Mouse (Mus musculus): Measurements from ENCODE around the gene Cyth4. TPM values are rescaled to one million over a fixed set of nuclear protein-coding genes. Genes with fewer than 3 reads are reported as not detected.

Cyth4 gene
- total and polyA plus RNA-seq, 2 experiments from 2014 or later = 2.8 to 6.0 TPM

DNA sequence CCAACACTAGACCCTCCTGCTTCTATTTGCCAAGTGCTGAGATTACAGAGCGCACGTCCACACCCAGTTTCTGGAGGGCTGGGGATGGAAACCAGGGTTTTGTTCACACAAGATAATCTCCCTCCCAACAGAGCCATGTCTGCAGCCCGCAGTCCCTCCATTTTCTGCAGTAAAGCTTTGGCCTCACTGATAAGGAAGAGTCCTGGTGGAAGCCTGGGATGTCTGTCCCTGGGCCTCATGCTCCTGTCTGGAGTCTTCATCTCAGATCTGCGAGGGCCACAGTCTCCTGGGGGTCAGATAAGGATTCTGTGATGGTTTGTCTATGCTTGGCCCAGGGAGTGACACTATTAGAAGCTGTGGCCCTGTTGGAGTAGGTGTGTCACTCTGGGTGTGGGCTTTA, 8.8 kb upstream of the Cyth4 start:
- no peak for ATAC-seq (ENCODE audit: insufficient read depth, low read depth)
- Histone ChIP-seq H3K27me3 (ENCODE audit: control insufficient read depth, insufficient read depth, low read length) (no peaks in the 10 kb centered on the region), H3K27ac (ENCODE audit: low read depth) (no peak overlapping the region), H3K9me3 (replicated peaks; ENCODE audit: control insufficient read depth, low read length) (no peaks in the 10 kb centered on the region; the same call in 1 of the 2 replicates), H3K36me3 (replicated peaks; ENCODE audit: control insufficient read depth, insufficient read depth, low read length) (no peaks in the 10 kb centered on the region), H3K4me3 (ENCODE audit: low read depth, low read length) (no peak overlapping the region), H3K9ac (replicated peaks; ENCODE audit: low read depth, low read length) (no peak overlapping the region), H3K4me2 (ENCODE audit: low read depth, low read length) (no peak overlapping the region), H3K4me1 (ENCODE audit: control insufficient read depth, insufficient read depth) (no peaks in the 10 kb centered on the region)
- 64% methylated on average over 4 of the region's 4 CpGs for WGBS
- TF ChIP-seq CTCF (IDR thresholded peaks at IDR 0.05; ENCODE audit: low read depth) (no peak), EP300 (IDR thresholded peaks at IDR 0.05; ENCODE audit: low read depth) (no peak)
- DNase-seq (ENCODE audit: low spot score) = no peak

DNA sequence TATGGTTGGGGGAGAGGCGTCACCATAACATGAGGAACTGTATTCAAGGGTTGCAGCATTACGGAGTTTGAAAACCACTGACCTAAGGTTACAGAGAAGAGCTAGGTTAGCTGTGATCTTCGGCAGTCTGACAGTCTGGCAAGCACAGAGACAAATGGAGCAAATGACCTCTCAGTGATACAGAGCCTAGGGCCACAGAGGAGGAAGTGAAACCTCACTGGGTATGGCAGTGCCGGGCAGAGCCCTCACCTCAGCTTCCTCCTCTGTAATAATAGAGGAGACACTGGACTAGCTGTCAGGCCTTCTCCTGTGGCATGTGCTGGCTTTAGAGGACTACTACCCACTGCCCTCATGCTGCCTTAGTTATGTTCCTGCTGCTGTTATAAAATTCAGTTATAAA, 7.9 kb upstream of the Cyth4 start:
- Histone ChIP-seq H3K4me3 (ENCODE audit: low read depth, low read length) (no peak overlapping the region), H3K27ac (ENCODE audit: low read depth) (no peak overlapping the region), H3K27me3 (ENCODE audit: control insufficient read depth, insufficient read depth, low read length) (no peaks in the 10 kb centered on the region), H3K9ac (replicated peaks; ENCODE audit: low read depth, low read length) (no peak overlapping the region), H3K4me1 (ENCODE audit: control insufficient read depth, insufficient read depth) (no peaks in the 10 kb centered on the region), H3K9me3 (replicated peaks; ENCODE audit: control insufficient read depth, low read length) (no peaks in the 10 kb centered on the region; the same call in 1 of the 2 replicates), H3K36me3 (replicated peaks; ENCODE audit: control insufficient read depth, insufficient read depth, low read length) (no peaks in the 10 kb centered on the region), H3K4me2 (ENCODE audit: low read depth, low read length) (no peak overlapping the region)
- 72% methylated on average over 4 of the region's 4 CpGs for WGBS
- no peak for TF ChIP-seq CTCF (IDR thresholded peaks at IDR 0.05; ENCODE audit: low read depth)
- DNase-seq (ENCODE audit: low spot score) (no peak), ATAC-seq (ENCODE audit: insufficient read depth, low read depth) (no peak)

DNA sequence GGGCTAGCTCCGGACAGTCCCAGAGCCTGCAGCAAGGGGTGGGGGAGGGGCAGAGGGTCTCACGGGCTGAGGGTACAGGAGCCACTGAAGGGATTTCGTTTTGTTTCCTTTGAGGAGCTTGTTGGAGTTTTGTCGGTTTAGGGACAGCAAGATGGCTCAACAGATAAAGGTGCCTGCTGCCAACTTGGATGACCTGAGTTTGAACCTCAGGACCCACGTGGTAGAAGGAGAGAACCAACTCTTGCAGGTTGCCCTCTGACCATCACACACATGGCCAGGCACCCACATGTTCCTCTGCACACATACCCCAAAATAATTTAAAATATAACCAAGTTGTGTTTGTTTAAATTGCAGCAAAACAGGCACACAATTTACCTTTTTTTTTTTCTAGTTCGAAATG, 6.9 kb upstream of the Cyth4 start:
- no peak overlapping the region for H3K4me2 ChIP-seq (ENCODE audit: low read depth, low read length)
- DNase-seq (ENCODE audit: low spot score) = no peak
- no peak overlapping the region for H3K27ac ChIP-seq (ENCODE audit: low read depth)
- H3K36me3 ChIP-seq (replicated peaks; ENCODE audit: control insufficient read depth, insufficient read depth, low read length) = no peaks in the 10 kb centered on the region
- H3K4me3 ChIP-seq (ENCODE audit: low read depth, low read length) = no peak overlapping the region
- no peaks in the 10 kb centered on the region for H3K27me3 ChIP-seq (ENCODE audit: control insufficient read depth, insufficient read depth, low read length)
- no peaks in the 10 kb centered on the region; the same call in 1 of the 2 replicates for H3K9me3 ChIP-seq (replicated peaks; ENCODE audit: control insufficient read depth, low read length)
- H3K9ac ChIP-seq (replicated peaks; ENCODE audit: low read depth, low read length) = no peak overlapping the region
- H3K4me1 ChIP-seq (ENCODE audit: control insufficient read depth, insufficient read depth) = no peaks in the 10 kb centered on the region
- TF ChIP-seq CTCF (IDR thresholded peaks at IDR 0.05; ENCODE audit: low read depth) (no peak), EP300 (IDR thresholded peaks at IDR 0.05; ENCODE audit: low read depth) (no peak)
- 55% methylated on average over 6 of the region's 6 CpGs for WGBS
- no peak for ATAC-seq (ENCODE audit: insufficient read depth, low read depth)

DNA sequence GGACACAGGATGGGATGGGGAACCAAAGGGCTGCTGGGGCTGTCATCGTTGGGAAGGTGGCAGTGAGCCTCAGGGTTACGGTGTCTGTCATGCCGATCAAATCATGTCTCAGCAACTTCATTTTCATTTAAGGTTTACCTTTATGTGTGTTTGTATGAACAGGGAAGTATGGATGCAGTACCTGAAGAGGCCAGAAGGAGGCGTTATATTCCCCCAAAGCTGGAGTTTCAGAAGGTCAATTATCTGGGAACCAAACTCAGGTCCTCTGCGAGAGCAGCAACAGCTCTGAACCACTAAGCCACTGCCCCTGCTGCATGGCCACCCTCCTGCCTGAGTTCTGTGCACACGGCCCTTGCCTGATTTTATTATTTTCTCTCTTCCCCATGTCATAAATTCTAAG, 6.1 kb upstream of the Cyth4 start:
- 74% methylated on average over 6 of the region's 6 CpGs for WGBS
- Histone ChIP-seq H3K27ac (ENCODE audit: low read depth) (no peak overlapping the region), H3K9me3 (replicated peaks; ENCODE audit: control insufficient read depth, low read length) (no peaks in the 10 kb centered on the region), H3K4me3 (ENCODE audit: low read depth, low read length) (no peak overlapping the region), H3K36me3 (replicated peaks; ENCODE audit: control insufficient read depth, insufficient read depth, low read length) (no peaks in the 10 kb centered on the region), H3K4me2 (ENCODE audit: low read depth, low read length) (no peak overlapping the region), H3K9ac (replicated peaks; ENCODE audit: low read depth, low read length) (no peak overlapping the region), H3K4me1 (ENCODE audit: control insufficient read depth, insufficient read depth) (no peaks in the 10 kb centered on the region), H3K27me3 (ENCODE audit: control insufficient read depth, insufficient read depth, low read length) (no peaks in the 10 kb centered on the region)
- DNase-seq (ENCODE audit: low spot score) (no peak), ATAC-seq (ENCODE audit: insufficient read depth, low read depth) (no peak)
- no peak for TF ChIP-seq CTCF (IDR thresholded peaks at IDR 0.05; ENCODE audit: low read depth)
- no peak for TF ChIP-seq EP300 (IDR thresholded peaks at IDR 0.05; ENCODE audit: low read depth)

DNA sequence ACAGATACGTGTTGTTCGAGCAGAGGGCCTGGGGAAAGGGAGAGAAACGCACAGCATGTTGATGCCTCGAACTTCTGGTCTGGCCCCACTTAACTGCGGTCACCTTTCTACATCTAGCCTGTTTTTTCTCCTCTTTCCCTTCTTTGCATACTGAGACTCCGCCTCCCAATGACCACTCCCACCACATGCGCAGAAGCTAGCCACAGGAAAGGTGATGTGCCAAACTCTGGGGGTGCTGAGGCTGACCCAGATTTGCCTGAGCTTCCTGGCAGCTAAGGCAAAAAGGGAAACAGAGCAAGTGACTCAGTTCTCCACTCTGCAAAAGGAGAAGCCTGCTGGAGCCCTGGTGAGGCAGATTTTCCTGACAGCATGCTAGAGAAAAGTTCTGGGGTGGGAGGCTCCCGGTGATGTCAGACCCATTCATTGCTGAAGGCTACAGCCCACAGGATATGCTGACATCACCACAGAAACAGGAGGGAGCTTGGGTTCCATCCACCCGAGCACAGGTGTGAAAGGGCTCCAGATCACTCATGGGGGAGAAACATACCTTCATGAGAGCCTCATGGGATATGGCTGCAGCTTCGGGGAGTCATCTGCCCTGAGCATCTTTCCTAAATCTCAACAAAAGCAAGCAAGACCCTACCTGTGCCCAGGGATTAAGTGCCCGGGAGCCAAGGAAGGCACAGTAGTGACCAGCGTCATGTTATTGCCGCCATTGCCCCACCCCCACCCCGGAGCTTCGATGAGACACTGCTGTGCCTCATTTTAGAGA, 5.0 kb upstream of the Cyth4 start:
- WGBS = 45% methylated on average over 15 of the region's 15 CpGs
- DNase-seq (ENCODE audit: low spot score) (no peak), ATAC-seq (ENCODE audit: insufficient read depth, low read depth) (no peak)
- Histone ChIP-seq H3K36me3 (replicated peaks; ENCODE audit: control insufficient read depth, insufficient read depth, low read length) (no peaks in the 10 kb centered on the region), H3K9ac (replicated peaks; ENCODE audit: low read depth, low read length) (no peak overlapping the region), H3K4me2 (ENCODE audit: low read depth, low read length) (no peak overlapping the region), H3K27ac (ENCODE audit: low read depth) (no peak overlapping the region), H3K9me3 (replicated peaks; ENCODE audit: control insufficient read depth, low read length) (no peaks in the 10 kb centered on the region), H3K4me3 (ENCODE audit: low read depth, low read length) (no peak overlapping the region), H3K27me3 (ENCODE audit: control insufficient read depth, insufficient read depth, low read length) (no peaks in the 10 kb centered on the region), H3K4me1 (ENCODE audit: control insufficient read depth, insufficient read depth) (no peaks in the 10 kb centered on the region)
- TF ChIP-seq CTCF (IDR thresholded peaks at IDR 0.05; ENCODE audit: low read depth) = no peak

DNA sequence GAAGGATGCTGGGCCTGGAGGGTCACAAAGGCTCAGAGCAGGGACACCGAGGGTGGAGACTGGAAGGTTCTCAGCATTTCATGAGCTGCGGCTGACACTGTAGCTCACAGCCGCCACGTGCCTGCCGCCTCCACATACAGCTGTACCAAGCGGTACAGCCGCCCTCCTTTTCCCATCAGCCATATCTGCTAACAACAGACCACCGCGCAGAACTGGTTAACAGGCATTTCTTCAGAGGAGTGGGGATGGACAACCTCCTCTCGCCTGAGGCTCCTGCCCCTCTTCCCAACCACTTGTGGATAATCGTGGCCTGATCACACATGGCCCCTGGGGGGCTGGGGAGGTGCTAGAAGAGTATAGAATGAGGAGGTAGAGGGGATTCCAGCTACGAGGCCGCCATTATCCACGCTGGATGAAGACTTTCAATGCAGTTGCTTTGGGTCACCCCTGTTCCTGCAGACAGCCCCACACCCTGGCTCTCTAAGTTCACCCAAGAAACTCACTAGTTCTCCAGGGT, 4.3 kb upstream of the Cyth4 start:
- Histone ChIP-seq H3K9ac (replicated peaks; ENCODE audit: low read depth, low read length) (no peak overlapping the region), H3K4me1 (ENCODE audit: control insufficient read depth, insufficient read depth) (no peaks in the 10 kb centered on the region), H3K27me3 (ENCODE audit: control insufficient read depth, insufficient read depth, low read length) (no peaks in the 10 kb centered on the region), H3K4me2 (ENCODE audit: low read depth, low read length) (no peak overlapping the region), H3K27ac (ENCODE audit: low read depth) (no peak overlapping the region), H3K4me3 (ENCODE audit: low read depth, low read length) (no peak overlapping the region), H3K9me3 (replicated peaks; ENCODE audit: control insufficient read depth, low read length) (no peaks in the 10 kb centered on the region), H3K36me3 (replicated peaks; ENCODE audit: control insufficient read depth, insufficient read depth, low read length) (no peaks in the 10 kb centered on the region)
- DNase-seq (ENCODE audit: low spot score) (no peak), ATAC-seq (ENCODE audit: insufficient read depth, low read depth) (no peak)
- TF ChIP-seq CTCF (IDR thresholded peaks at IDR 0.05; ENCODE audit: low read depth) (no peak), EP300 (IDR thresholded peaks at IDR 0.05; ENCODE audit: low read depth) (no peak)
- WGBS = 65% methylated on average over 14 of the region's 14 CpGs

All from heart, postnatal 0 days (tissue).